8 mouse cellular contexts compared by ENCODE assay signal in the genomic region with DNA sequence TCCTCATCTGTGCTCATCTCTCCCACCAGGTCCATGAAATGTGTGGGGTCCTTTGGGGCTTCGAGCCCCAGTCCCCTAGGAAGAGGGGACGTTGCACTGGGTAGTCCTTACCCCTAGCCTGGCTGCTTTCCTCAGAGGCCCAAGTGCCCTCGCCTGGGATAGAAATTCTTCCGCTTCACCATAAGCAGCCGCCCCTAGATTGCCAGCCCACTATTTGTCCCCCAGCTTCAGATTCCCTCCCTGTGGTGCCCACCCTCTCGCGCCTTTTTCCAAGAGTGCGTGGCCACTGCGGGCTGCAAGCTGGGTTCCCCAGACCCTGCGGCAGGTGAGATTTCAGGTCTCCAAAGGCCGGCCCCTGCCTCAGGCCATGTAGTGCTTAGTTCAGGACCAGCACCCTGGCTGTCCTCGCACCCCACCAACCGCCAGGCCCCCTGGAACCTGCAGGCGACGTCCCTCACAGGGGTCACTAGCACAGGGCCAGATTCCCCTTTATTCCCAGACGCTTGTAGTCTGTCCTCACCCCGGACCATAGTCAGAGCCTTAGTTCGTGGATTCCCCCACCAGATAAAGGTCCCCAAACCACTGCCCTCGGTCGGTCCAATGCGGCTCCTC. TPM values are rescaled to one million over a fixed set of nuclear protein-coding genes. Genes with fewer than 3 reads are reported as not detected.
DNase-seq lines count a peak whose midpoint lies in the region; ATAC-seq and TF ChIP-seq lines count a peak whose summit lies in the region.

No protein-coding gene starts in this region.

- H3K9ac ChIP-seq in forebrain, embryonic 15.5 days (replicated peaks), result peak overlapping the region; percentile 72
- peak overlapping the region; percentile 72 for H3K9ac ChIP-seq in intestine, embryonic 16.5 days (ENCODE audit: low read depth, low read length)
- H3K9ac ChIP-seq in midbrain, embryonic 15.5 days, result peak overlapping the region; percentile 40

- H3K27ac ChIP-seq in left cerebral cortex, adult 2 months, result peak overlapping the region; percentile 76
- H3K27ac ChIP-seq in forebrain, embryonic 15.5 days (replicated peaks), result peak overlapping the region; percentile 82
- no peak overlapping the region for H3K27ac ChIP-seq in intestine, embryonic 16.5 days (ENCODE audit: low read length)
- peak overlapping the region; percentile 45 for H3K27ac ChIP-seq in midbrain, embryonic 15.5 days

- DNase-seq in left cerebral cortex, adult 2 months (ENCODE audit: extremely low spot score in 1 of 2, low spot score in 2 of 2), result no peak
- no peak for DNase-seq in left cerebral cortex, adult 18-20 months (ENCODE audit: low spot score in 2 of 2)
- peak; percentile 59 for DNase-seq in brain, embryonic 14.5 days (ENCODE audit: low read depth)
- DNase-seq in frontal cortex, postnatal 36 days (ENCODE audit: low spot score in 2 of 2), result no peak
- DNase-seq in right cerebral cortex, postnatal 4 days, result no peak

- ATAC-seq in forebrain, embryonic 15.5 days (replicated peaks), result peak; percentile 19
- no peak; the same call in 1 of the 2 replicates for ATAC-seq in intestine, embryonic 16.5 days
- ATAC-seq in midbrain, embryonic 15.5 days (replicated peaks), result peak; percentile 21

- H3K9me3 ChIP-seq in forebrain, embryonic 15.5 days, result no peaks in the 10 kb centered on the region
- no peaks in the 10 kb centered on the region for H3K9me3 ChIP-seq in intestine, embryonic 16.5 days (ENCODE audit: control insufficient read depth, low read length)
- H3K9me3 ChIP-seq in midbrain, embryonic 15.5 days, result no peaks in the 10 kb centered on the region

- H3K4me2 ChIP-seq in forebrain, embryonic 15.5 days (replicated peaks), result peak overlapping the region; percentile 90
- H3K4me2 ChIP-seq in intestine, embryonic 16.5 days (ENCODE audit: low read depth, low read length), result peak overlapping the region; percentile 80
- peak overlapping the region; percentile 83 for H3K4me2 ChIP-seq in midbrain, embryonic 15.5 days

- 0% methylated on average over 21 of the region's 21 CpGs for WGBS in forebrain, embryonic 15.5 days
- under 1% methylated on average over 21 of the region's 21 CpGs for WGBS in intestine, embryonic 16.5 days
- WGBS in midbrain, embryonic 15.5 days, result under 1% methylated on average over 21 of the region's 21 CpGs

- no peak for TF ChIP-seq CTCF in left cerebral cortex, adult 2 months (IDR thresholded peaks at IDR 0.05)
- no peak for TF ChIP-seq CTCF in brain, embryonic 14.5 days (IDR thresholded peaks at IDR 0.05; ENCODE audit: borderline replicate concordance, extremely low read depth, insufficient read depth, insufficient read length)

- no peak for TF ChIP-seq POLR2A in brain, embryonic 14.5 days (IDR thresholded peaks at IDR 0.05; ENCODE audit: borderline replicate concordance, extremely low read depth, insufficient read depth, insufficient read length, poor library complexity, severe bottlenecking)

- H3K27me3 ChIP-seq in forebrain, embryonic 15.5 days, result no peaks in the 10 kb centered on the region
- no peaks in the 10 kb centered on the region for H3K27me3 ChIP-seq in intestine, embryonic 16.5 days (replicated peaks; ENCODE audit: control insufficient read depth, insufficient read depth, low read length)
- H3K27me3 ChIP-seq in midbrain, embryonic 15.5 days (replicated peaks), result no peaks in the 10 kb centered on the region

- intact Hi-C loops in left cerebral cortex, adult 2 months (cut with DNase I), result no loop called here

- H3K36me3 ChIP-seq in forebrain, embryonic 15.5 days, result no peaks in the 10 kb centered on the region
- no peaks in the 10 kb centered on the region for H3K36me3 ChIP-seq in intestine, embryonic 16.5 days (ENCODE audit: control insufficient read depth, insufficient read depth, low read length)
- no peaks in the 10 kb centered on the region for H3K36me3 ChIP-seq in midbrain, embryonic 15.5 days (replicated peaks)

- peaks cover 65% of the 10 kb centered on the region for H3K4me1 ChIP-seq in forebrain, embryonic 15.5 days
- H3K4me1 ChIP-seq in intestine, embryonic 16.5 days (ENCODE audit: control insufficient read depth, insufficient read depth, low read length), result peaks cover 21% of the 10 kb centered on the region
- peaks cover 55% of the 10 kb centered on the region for H3K4me1 ChIP-seq in midbrain, embryonic 15.5 days

- peak overlapping the region; percentile 64 for H3K4me3 ChIP-seq in left cerebral cortex, adult 2 months
- H3K4me3 ChIP-seq in forebrain, embryonic 15.5 days, result peak overlapping the region; percentile 68
- peak overlapping the region; percentile 63 for H3K4me3 ChIP-seq in intestine, embryonic 16.5 days (ENCODE audit: low read length)
- H3K4me3 ChIP-seq in midbrain, embryonic 15.5 days, result peak overlapping the region; percentile 45

RNA-seq across cellular contexts. Expression of a gene that starts 0.7 kb away (rescaled TPM):
- total RNA-seq in left cerebral cortex, adult 2 months (2021), result 10 to 100 TPM; 94.4 to 98.9 TPM
- 100 to 1,000 TPM in 1 of 2 experiments, 10 to 100 TPM in 1; 94.0 to 110 TPM for total RNA-seq in left cerebral cortex, adult 18-20 months (2021)
- 25.0 and 28.2 TPM in 2 replicates for polyA plus RNA-seq in brain, embryonic 14.5 days (2012; rRNA removed)
- polyA plus RNA-seq in forebrain, embryonic 15.5 days (2015; fragmentation: Nextera tagmentation; extraction: Ambion mirVana), result 6.5 and 7.3 TPM in 2 replicates
- polyA plus RNA-seq in intestine, embryonic 16.5 days (2015; fragmentation: Nextera tagmentation; extraction: Ambion mirVana), result 2.6 and 2.8 TPM in 2 replicates
- 6.1 TPM in 2 replicates for polyA plus RNA-seq in midbrain, embryonic 15.5 days (2015; fragmentation: Nextera tagmentation; extraction: Ambion mirVana)
